Mouse (Mus musculus) adrenal gland, adult 18-20 months (tissue): Measurements from ENCODE around the gene Olfr1135. TPM values are rescaled to one million over a fixed set of nuclear protein-coding genes. Genes with fewer than 3 reads are reported as not detected.

ENCODE experiments used
- DNase-seq, 2 experiments: peaks; one replicate each; pipeline ENCODE4 v3.0.0; 2021 to 2022; ENCODE audit warnings: low spot score in 2 of 2
- long read RNA-seq, 2 experiments: library from polyadenylated mRNA; stranded (forward); transcript quantifications; one replicate each; pipeline ENCODE4 v2.0.0; 2021
- total RNA-seq, 2 experiments: library from RNA; stranded (reverse); gene quantifications; 1 replicate in 1 of 2; 2 replicates in 1 of 2; pipeline ENCODE4 v1.2.3; 2021

Gene Olfr1135
- not detected for total RNA-seq
- long read RNA-seq, experiment 1 = 0 reads
- long read RNA-seq, experiment 2 = 0 reads

DNA sequence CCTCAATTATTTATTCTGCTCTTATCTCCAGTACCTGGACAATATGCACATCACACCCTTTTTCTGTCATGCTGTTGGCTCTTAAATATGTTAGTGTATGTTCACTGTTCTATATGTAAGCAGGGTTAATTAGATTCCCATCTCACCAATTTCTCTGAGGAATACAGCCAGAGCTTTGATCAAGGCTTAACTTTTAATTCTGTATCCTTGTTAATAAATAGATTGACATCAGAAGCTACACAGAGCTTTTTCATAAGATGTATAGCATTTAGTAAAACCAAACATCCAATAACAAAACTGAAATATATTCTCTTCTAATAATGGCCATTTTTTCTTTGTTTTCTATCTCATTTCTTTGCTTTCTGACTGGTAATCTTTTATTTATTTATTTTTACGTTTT is at the start of gene Olfr1135:
Gene Olfr1135, minus strand, starts transcription at position 101 of the 400 bp plus-strand sequence.
- no peak for DNase-seq

GRCm38 (mm10) chr2:87713079-87713478 is 39.6 kb upstream of the Olfr1135 start, which contains the start of gene Olfr1137:
Olfr1137 (minus strand) TSS chr2:87713179.
- DNase-seq = no peak

DNA sequence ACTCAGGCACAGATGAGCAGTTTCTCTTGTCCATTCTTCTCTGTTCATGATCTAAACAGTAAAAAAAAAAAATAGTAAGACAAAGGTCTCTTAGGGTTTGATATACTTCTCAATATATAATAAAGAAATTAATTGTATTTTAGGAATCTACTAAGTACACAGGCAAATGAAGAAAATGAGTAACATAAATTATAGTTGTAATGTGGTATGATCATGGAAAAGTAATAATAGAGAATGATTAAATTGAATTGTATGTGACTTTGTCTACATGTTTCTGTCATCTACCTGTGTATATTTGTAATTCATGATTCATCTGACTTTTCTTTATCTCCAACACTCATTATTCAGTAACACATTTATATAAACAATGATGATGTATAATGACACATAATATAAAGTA is 20.4 kb upstream of the Olfr1135 start, which contains the start of gene Olfr1136:
Gene Olfr1136, minus strand, starts transcription at position 101 of the 400 bp plus-strand sequence.
- DNase-seq = no peak

- DNase-seq = no peak
Observed at GRCm38 (mm10) chr2:87658360-87658759, 15.1 kb downstream of the Olfr1135 start, which contains the start of gene Olfr1134. Olfr1134 (minus strand) TSS chr2:87658460.

- DNase-seq = no peak
Observed at GRCm38 (mm10) chr2:87647274-87647673, 26.2 kb downstream of the Olfr1135 start, which contains the start of gene Olfr1133. Olfr1133 (minus strand) TSS chr2:87647374.

DNA sequence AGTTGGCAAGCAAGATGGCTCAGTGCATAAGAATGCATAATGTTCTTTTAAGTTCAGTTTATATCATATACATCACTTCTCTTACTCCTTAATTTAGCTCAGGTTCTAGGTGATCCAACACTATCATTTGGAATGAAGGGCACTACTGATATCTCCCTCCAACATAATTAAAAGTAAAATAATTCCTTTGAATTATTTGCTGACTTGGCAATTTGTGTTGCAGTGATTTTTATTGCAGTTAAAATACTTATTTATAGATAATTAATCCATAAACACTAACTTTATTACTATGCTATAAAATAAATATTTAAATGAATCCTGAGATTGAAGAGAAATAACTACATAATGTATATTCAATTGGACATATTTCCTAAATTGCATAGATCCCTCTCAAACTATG is 31.0 kb downstream of the Olfr1135 start:
- no peak for DNase-seq

DNA sequence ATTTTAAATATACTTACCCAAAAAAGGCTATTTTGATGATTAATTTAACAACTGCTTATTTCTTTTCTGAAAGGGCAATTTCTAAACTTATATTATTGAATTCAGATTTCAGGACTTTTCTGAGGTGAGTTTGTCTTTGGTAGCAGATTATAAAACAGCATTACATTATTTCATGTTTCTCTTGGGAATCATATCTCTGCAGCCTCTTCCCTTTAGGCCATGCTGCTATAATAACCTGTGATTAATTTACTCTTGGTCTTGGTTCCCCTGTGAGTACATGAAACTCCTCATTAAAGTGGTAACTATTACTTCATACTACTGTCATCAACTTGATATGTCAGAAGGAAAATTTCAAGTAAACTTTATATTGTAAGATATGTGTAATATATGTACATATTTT is 36.0 kb downstream of the Olfr1135 start, which contains the start of gene Olfr1132:
Gene Olfr1132, minus strand, starts transcription at position 101 of the 400 bp plus-strand sequence.
- DNase-seq = no peak

DNA sequence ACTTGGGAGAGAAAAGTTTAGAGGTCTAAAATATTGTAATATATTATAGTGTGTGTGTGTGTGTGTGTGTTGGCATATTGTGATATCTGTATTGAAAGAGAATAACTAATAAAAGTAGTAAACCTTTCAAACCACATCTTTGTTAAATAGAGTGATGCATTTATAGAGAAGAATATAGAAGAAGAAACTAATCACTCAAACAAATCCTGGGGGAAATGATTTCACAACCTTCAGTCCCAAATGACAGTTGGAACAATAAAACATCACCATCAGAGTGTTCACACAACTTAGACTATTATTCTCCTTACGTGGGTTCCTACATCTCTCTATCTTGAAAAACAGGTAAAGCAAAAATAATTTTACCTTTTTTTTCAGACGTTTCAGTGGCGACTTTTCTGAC is 46.7 kb downstream of the Olfr1135 start, which contains the start of gene Olfr1131:
Gene Olfr1131, plus strand, starts transcription at position 301 of the 400 bp plus-strand sequence.
- DNase-seq = no peak

Other genes with a start within 250 kb of the Olfr1135 start
- not detected for gene Olfr1124, start 243.4 kb downstream of the Olfr1135 start, total RNA-seq
- not detected for gene Olfr1126, start 219.7 kb downstream of the Olfr1135 start, total RNA-seq
- gene Pramel7, start 176.6 kb downstream of the Olfr1135 start, total RNA-seq = not detected
- gene Pramel6, start 167.1 kb downstream of the Olfr1135 start, total RNA-seq = not detected
- gene Olfr153, start 141.9 kb downstream of the Olfr1135 start, total RNA-seq = not detected
- gene Olfr1128, start 128.1 kb downstream of the Olfr1135 start, total RNA-seq = not detected
- gene Olfr1129, start 99.8 kb downstream of the Olfr1135 start, total RNA-seq = not detected
- gene Olfr1130, start 67.5 kb downstream of the Olfr1135 start, total RNA-seq = not detected
- not detected for gene Olfr1131, start 46.6 kb downstream of the Olfr1135 start, total RNA-seq
- gene Olfr1132, start 36.1 kb downstream of the Olfr1135 start, total RNA-seq = not detected
- gene Olfr1133, start 26.3 kb downstream of the Olfr1135 start, total RNA-seq = not detected
- not detected for gene Olfr1134, start 15.2 kb downstream of the Olfr1135 start, total RNA-seq
- not detected for gene Olfr1136, start 20.3 kb upstream of the Olfr1135 start, total RNA-seq
- not detected for gene Olfr1137, start 39.5 kb upstream of the Olfr1135 start, total RNA-seq
- not detected for gene Olfr1138, start 66.3 kb upstream of the Olfr1135 start, total RNA-seq
- not detected for gene Olfr1140, start 70.1 kb upstream of the Olfr1135 start, total RNA-seq
- not detected for gene Olfr1141, start 80.3 kb upstream of the Olfr1135 start, total RNA-seq
- not detected for gene Olfr152, start 105.8 kb upstream of the Olfr1135 start, total RNA-seq
- not detected for gene Olfr1143, start 126.9 kb upstream of the Olfr1135 start, total RNA-seq
- not detected for gene Olfr1145, start 136.2 kb upstream of the Olfr1135 start, total RNA-seq
- not detected for gene Olfr1148, start 156.9 kb upstream of the Olfr1135 start, total RNA-seq
- gene Olfr1150-ps1, start 170.3 kb upstream of the Olfr1135 start, total RNA-seq = not detected
- gene Olfr1151, start 182.2 kb upstream of the Olfr1135 start, total RNA-seq = not detected
- not detected for gene Olfr1152, start 192.8 kb upstream of the Olfr1135 start, total RNA-seq
- gene Olfr1153, start 221.3 kb upstream of the Olfr1135 start, total RNA-seq = not detected
- gene Olfr1154, start 231.5 kb upstream of the Olfr1135 start, total RNA-seq = not detected